Mouse (Mus musculus) gastrocnemius, postnatal 4 days (tissue): ENCODE results near the gene Cops2. TPM values are rescaled to one million over a fixed set of nuclear protein-coding genes. Genes with fewer than 3 reads are reported as not detected.

Experiments
- DNase-seq, 2 experiments: peaks; one replicate each; pipeline ENCODE4 v3.0.0; 2021 to 2022; ENCODE audit warnings: low spot score in 2 of 2, mixed read lengths in 2 of 2
- total RNA-seq, 2 experiments: library from RNA; stranded (reverse); gene quantifications; 2 replicates each; pipeline ENCODE4 v1.2.3; 2021

The Cops2 gene
- total RNA-seq, 2 experiments from 2014 or later = 109 to 117 TPM

- DNase-seq = no peak
Observed at GRCm38 (mm10) chr2:125829924-125830323, 29.0 kb downstream of the Cops2 start.

GRCm38 (mm10) chr2:125827898-125828297, 31.0 kb downstream of the Cops2 start:
- no peak for DNase-seq

GRCm38 (mm10) chr2:125826201-125826600, 32.7 kb downstream of the Cops2 start:
- DNase-seq = no peak

- no peak for DNase-seq
Observed at GRCm38 (mm10) chr2:125820397-125820796, 38.5 kb downstream of the Cops2 start.

- DNase-seq = no peak
Observed at GRCm38 (mm10) chr2:125813972-125814595, 44.9 kb downstream of the Cops2 start.

DNA sequence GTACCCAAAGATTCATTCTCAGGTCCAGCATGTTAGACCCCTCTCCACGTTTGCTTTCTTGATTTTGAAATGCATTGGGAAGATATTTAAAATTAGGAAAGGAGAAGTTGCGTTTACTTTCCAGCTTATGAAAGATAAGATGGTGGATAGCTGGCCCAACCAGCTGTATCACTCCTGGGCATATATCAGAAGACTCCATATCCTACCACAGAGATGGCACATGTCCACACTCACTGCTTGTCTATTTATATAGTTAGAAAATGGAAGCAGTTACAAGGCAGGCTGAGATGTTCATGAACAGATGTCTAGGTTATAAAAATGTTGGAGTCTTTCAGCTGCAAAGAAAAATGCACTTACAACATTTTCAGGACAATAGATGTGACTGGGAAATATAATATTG, 47.6 kb downstream of the Cops2 start:
- DNase-seq = no peak

- DNase-seq = no peak
Observed at GRCm38 (mm10) chr2:125809551-125809950, 49.4 kb downstream of the Cops2 start.

DNA sequence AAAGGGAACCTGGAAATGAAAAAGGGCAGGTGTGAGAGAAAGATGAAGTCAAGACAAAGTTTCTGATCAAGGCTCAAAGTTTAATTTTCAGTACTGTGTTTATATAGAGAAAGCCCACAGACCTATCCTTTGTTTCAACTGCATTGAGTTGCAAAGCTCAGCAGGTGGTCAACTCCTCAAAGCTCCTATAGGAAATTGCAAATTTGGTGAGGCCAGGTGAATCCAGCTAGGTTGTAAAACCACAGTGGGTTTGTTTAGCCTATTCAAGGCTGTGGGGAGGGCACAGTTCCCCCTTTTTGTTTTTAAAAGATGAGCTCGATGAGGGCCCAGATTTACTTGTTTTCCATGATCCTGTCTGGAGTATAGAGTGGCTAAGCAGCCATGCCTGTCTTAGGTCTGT, 53.1 kb downstream of the Cops2 start:
- no peak for DNase-seq

DNA sequence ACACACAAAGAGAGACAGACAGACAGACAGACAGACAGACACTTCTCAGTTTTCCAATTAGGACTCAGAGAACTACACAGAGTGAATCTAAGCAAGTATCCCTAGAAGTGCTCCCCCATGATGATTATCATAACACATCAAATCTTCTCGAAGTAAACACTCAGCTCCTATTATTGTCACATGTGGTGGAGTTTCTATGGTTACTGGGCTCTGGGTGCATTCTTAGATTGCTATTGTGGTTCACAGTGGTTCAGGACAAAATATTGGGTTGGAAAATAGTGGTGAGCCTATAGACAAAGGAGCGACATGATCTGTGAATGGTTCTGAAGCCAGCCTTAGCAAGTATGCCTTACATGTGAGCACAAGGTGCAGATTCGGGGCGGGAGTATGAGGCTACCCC, 57.0 kb downstream of the Cops2 start:
- DNase-seq = no peak

GRCm38 (mm10) chr2:125801038-125801437, 57.9 kb downstream of the Cops2 start:
- DNase-seq = no peak

GRCm38 (mm10) chr2:125800428-125800827, 58.5 kb downstream of the Cops2 start:
- DNase-seq = no peak

DNA sequence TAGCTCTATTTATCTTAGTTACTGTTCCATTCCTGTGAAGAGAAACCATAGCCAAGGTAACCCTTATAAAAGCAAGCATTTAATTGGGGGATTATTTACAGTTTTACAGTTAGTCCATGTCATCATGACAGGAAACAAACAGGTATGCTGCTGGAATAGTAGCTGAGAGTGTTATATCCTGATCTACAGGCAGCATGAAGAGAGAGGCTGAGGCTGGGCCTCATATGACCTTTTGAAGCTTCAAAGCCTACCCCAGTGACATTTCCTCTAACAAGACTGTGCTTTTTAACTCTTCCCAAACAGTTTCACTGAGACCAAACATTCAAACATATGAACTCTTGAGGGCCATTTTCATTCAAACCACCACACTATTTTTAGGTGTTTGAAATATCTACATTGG, 61.1 kb downstream of the Cops2 start:
- DNase-seq = no peak

DNA sequence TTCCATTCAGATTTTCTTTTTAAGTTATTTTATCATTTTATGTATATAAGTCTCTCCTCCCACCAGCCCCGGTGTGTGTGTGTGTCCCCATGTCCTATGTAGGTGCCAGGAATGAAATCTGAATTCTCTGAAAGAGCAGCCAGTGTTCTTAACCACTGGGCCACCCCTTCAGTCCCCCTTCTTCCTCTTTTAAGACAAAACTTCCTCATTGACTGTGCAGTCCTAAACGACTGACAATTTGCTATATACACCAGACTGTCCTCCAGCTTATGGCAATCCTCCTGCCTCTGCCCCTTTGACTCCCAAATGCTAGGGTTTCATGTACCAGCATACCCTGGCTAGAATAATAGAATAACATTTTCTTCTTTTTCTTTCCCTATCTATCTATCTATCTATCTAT, 63.8 kb downstream of the Cops2 start:
- no peak for DNase-seq

GRCm38 (mm10) chr2:125794166-125794565, 64.8 kb downstream of the Cops2 start:
- no peak for DNase-seq

DNA sequence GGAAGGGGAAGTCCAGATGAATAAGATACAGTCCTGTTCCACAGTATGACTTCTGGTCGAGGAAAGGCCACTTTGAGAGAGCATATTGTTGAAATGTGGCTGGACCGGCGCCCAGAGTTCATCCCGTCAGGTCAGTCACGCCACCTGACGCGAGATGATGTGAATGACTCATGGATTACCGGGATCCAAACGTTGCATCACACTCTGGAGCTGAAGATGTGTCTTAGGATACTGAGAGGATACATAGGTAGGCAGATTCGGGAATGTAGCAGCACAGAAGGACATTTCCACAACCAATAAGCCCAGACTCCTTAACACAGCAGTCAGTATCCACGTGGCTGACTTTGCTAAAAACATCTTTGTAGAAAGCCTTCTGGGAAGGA, 66.1 kb downstream of the Cops2 start:
- no peak for DNase-seq

GRCm38 (mm10) chr2:125792144-125792878, 66.6 kb downstream of the Cops2 start:
- no peak for DNase-seq

DNA sequence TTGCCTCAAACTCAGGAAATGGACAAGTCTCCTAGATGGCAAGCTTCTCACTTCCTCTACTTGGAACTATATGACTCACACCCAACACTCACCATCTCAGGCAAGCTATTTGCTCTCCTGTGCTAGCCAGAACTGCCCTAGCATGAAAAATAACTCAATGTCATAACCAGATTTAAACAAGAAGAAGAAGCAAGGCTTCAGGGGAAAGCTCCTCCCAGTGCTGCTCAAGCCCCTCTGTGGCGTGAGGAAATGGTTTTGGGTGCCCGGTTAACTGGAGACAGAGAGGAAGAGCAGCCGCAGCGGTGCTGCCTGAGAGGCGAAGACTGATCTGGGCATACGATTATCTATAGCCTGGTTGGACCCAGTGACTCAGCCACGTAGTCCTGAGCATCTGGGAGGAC, 67.5 kb downstream of the Cops2 start:
- DNase-seq = no peak

DNA sequence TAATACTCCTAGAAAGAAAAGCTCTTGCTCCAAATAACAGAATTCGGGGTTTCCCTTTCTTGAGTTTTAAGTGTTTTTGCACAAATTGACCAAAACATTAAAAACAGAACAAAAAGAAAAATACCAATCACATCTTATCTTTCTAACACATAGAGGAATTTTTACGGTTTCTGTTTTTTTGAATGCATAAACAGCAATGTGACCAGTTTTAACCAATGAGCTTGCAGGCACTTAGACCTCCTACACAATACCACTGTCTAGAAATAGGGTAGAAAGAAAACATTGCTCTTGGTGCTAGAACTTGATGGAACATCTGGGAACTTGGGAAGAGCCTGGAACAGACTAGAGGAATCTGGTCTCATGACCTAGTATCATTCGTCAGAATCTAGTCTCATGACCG, 68.7 kb downstream of the Cops2 start:
- DNase-seq = no peak

- DNase-seq = no peak
Observed at GRCm38 (mm10) chr2:125789265-125789664, 69.7 kb downstream of the Cops2 start.

GRCm38 (mm10) chr2:125788785-125789184, 70.2 kb downstream of the Cops2 start:
- DNase-seq = no peak

- DNase-seq = no peak
Observed at GRCm38 (mm10) chr2:125788351-125788750, 70.6 kb downstream of the Cops2 start.

- DNase-seq = no peak
Observed at GRCm38 (mm10) chr2:125785021-125785420, 73.9 kb downstream of the Cops2 start.

DNA sequence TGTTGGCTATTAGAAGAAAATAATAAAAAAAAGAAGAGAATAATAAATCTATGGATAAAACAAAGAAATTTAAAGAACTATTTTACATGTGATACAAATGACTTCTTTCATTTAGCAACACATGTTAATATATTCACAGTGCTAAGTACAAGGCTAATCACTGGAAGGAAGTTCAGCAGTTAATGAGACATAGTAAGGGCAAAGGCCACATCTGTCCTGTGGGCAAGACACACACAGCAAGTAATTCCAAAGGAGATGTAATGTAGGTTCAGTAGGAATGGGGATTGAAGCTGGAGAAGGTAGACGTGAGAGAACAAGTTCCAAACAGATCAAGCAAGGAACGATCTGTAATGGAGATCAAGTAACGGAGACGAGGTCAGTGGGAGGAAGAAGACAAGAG, 74.5 kb downstream of the Cops2 start:
- no peak for DNase-seq
